Mouse (Mus musculus): Measurements from ENCODE around the gene Zcchc14. TPM values are rescaled to one million over a fixed set of nuclear protein-coding genes. Genes with fewer than 3 reads are reported as not detected.

The Zcchc14 gene
- polyA plus RNA-seq, 1 experiment: 11.0 TPM

DNA sequence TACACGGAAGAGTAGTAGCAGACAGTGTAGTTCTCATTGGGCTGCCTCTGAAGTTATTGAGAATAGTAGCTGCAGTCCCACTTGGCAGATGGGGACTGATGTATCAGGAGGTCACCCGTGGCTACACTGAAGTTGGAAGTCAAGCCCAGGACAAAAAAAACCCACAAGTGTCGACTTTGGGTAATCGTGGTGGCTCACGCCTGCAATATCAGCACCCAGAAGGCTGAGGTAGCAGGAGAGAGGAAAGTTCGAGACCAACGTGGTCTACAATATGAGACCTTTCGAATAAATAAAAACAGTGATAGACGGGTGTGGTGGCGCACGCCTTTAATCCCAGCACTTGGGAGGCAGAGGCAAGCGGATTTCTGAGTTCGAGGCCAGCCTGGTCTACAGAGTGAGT is 68.0 kb downstream of the Zcchc14 start:
- TF ChIP-seq POLR2A (IDR thresholded peaks at IDR 0.05; ENCODE audit: control insufficient read depth, low read depth, low read length) (no peak), CTCF (IDR thresholded peaks at IDR 0.05; ENCODE audit: control insufficient read depth, insufficient read depth, insufficient replicate concordance, low read depth, low read length) (no peak)
- H3K36me3 ChIP-seq (ENCODE audit: control insufficient read depth, insufficient read depth, low read length): no peaks in the 10 kb centered on the region
- H3K4me1 ChIP-seq (ENCODE audit: control insufficient read depth, insufficient read depth, low read length): peaks cover 15% of the 10 kb centered on the region
- peak overlapping the region; percentile 95 for H3K4me3 ChIP-seq (ENCODE audit: control insufficient read depth, low read depth, low read length)
- no peak overlapping the region; the same call in 1 of the 2 replicates for H3K27ac ChIP-seq (ENCODE audit: control insufficient read depth, insufficient read depth, low read depth, low read length)
- H3K27me3 ChIP-seq (ENCODE audit: control insufficient read depth, insufficient read depth, low read length): no peaks in the 10 kb centered on the region

DNA sequence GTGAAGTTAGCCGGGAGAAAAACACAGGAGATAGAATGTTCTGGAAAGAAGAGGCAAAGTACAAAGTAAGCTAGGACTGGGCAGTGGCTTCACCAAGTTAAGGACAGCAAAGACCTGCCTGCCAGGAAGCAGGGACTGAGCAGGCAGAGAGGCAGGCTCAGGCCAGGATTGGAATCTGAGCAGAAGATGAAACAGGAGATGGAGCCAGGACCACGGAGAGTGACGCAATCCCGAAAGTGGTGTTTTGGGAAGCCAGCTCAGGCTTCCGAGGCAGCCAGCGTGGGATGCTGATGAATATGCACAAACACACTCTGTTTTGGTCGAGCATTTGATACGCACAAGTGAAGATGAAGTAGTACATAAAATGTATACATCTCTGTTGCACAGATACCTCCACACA is 69.0 kb downstream of the Zcchc14 start:
- Histone ChIP-seq H3K36me3 (ENCODE audit: control insufficient read depth, insufficient read depth, low read length) (no peaks in the 10 kb centered on the region), H3K27me3 (ENCODE audit: control insufficient read depth, insufficient read depth, low read length) (no peaks in the 10 kb centered on the region), H3K27ac (ENCODE audit: control insufficient read depth, insufficient read depth, low read depth, low read length) (no peak overlapping the region), H3K4me3 (ENCODE audit: control insufficient read depth, low read depth, low read length) (no peak overlapping the region), H3K4me1 (ENCODE audit: control insufficient read depth, insufficient read depth, low read length) (peaks cover 14% of the 10 kb centered on the region)
- TF ChIP-seq CTCF (IDR thresholded peaks at IDR 0.05; ENCODE audit: control insufficient read depth, insufficient read depth, insufficient replicate concordance, low read depth, low read length): no peak
- TF ChIP-seq POLR2A (IDR thresholded peaks at IDR 0.05; ENCODE audit: control insufficient read depth, low read depth, low read length): no peak

DNA sequence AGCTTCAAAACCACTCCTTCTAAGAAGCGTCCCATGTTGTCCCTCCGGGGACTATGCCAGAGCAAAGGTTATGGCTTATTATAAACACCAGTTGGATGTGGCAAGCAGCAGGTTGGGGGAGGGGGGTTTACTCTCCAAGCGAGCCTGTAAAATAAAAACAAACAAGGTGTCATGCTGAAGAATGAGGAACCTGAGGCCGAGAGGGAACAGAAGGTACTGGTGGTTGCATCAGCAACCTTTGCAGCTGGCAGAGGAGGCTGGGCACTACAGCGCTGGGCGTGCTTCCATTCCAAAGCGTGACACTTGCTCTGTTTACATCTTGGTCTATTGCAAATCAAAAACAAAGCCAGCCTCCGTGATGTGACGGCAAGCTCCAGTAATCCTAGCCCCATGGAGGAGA is 72.2 kb downstream of the Zcchc14 start:
- TF ChIP-seq POLR2A (IDR thresholded peaks at IDR 0.05; ENCODE audit: control insufficient read depth, low read depth, low read length) (no peak), CTCF (IDR thresholded peaks at IDR 0.05; ENCODE audit: control insufficient read depth, insufficient read depth, insufficient replicate concordance, low read depth, low read length) (no peak)
- H3K4me3 ChIP-seq (ENCODE audit: control insufficient read depth, low read depth, low read length): no peak overlapping the region
- H3K36me3 ChIP-seq (ENCODE audit: control insufficient read depth, insufficient read depth, low read length): no peaks in the 10 kb centered on the region
- no peak overlapping the region for H3K27ac ChIP-seq (ENCODE audit: control insufficient read depth, insufficient read depth, low read depth, low read length)
- peaks cover 18% of the 10 kb centered on the region for H3K4me1 ChIP-seq (ENCODE audit: control insufficient read depth, insufficient read depth, low read length)
- no peaks in the 10 kb centered on the region for H3K27me3 ChIP-seq (ENCODE audit: control insufficient read depth, insufficient read depth, low read length)

GRCm38 (mm10) chr8:121578676-121579451 is 73.8 kb downstream of the Zcchc14 start, which contains the start of gene Fbxo31:
Gene Fbxo31 (minus strand): TSS chr8:121578806.
- TF ChIP-seq CTCF (IDR thresholded peaks at IDR 0.05; ENCODE audit: control insufficient read depth, insufficient read depth, insufficient replicate concordance, low read depth, low read length) (no peak), POLR2A (IDR thresholded peaks at IDR 0.05; ENCODE audit: control insufficient read depth, low read depth, low read length) (peak; percentile 68)
- peak within 1 kb of the TSS; percentile 98 for H3K4me3 ChIP-seq (ENCODE audit: control insufficient read depth, low read depth, low read length)
- H3K36me3 ChIP-seq (ENCODE audit: control insufficient read depth, insufficient read depth, low read length): no peaks in the 10 kb centered on the region
- peak within 1 kb of the TSS; percentile 60 for H3K27ac ChIP-seq (ENCODE audit: control insufficient read depth, insufficient read depth, low read depth, low read length)
- H3K27me3 ChIP-seq (ENCODE audit: control insufficient read depth, insufficient read depth, low read length): no peaks in the 10 kb centered on the region
- peaks cover 14% of the 10 kb centered on the region for H3K4me1 ChIP-seq (ENCODE audit: control insufficient read depth, insufficient read depth, low read length)

DNA sequence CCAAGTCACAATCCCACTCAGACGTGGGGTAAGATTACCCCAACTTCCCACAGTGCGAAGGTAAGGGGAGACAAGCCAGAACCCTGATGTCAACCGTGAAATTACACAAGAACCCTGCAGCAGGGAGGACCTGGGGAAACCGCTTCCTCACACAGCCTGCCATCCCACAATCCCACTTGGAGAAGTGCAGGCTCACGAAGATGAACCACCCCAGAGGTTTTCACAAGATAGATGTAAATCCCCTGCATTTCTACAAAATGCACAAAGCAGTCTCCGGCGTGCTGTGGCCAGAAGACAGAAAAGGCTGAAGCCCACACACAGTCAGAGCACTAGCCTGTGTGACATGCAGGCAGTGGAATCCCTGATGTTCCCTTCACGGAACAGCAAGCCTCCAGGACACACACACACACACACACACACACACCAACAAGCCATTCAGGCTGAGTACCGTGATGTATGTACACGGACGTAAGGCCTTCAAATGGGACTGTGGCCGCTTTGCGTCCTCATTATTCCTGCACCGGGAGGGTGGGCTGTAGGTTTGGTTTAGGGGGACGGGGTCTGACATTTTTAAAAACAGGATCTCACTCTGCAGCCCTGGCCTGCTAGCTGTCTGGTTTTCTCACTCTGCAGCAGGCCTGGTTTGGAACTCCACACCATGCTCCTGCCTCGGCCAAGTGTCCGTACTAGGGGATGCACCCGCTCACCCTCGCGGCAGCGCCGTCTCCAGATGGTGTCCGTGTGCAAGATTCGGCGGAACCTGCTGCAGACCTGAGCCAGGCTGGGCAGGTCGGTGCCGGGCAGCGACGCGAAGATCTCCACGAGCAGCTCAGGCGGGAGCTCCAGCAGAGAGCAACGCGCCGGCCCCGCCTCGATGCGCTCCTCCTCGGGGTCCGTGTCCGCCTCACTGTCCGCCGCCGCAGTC is 74.7 kb downstream of the Zcchc14 start:
- peak overlapping the region; percentile 60 for H3K27ac ChIP-seq (ENCODE audit: control insufficient read depth, insufficient read depth, low read depth, low read length)
- no peaks in the 10 kb centered on the region for H3K27me3 ChIP-seq (ENCODE audit: control insufficient read depth, insufficient read depth, low read length)
- peak overlapping the region; percentile 98 for H3K4me3 ChIP-seq (ENCODE audit: control insufficient read depth, low read depth, low read length)
- no peak; the same call in 1 of the 2 replicates for TF ChIP-seq POLR2A (IDR thresholded peaks at IDR 0.05; ENCODE audit: control insufficient read depth, low read depth, low read length)
- TF ChIP-seq CTCF (IDR thresholded peaks at IDR 0.05; ENCODE audit: control insufficient read depth, insufficient read depth, insufficient replicate concordance, low read depth, low read length): no peak
- no peaks in the 10 kb centered on the region for H3K36me3 ChIP-seq (ENCODE audit: control insufficient read depth, insufficient read depth, low read length)
- peaks cover 14% of the 10 kb centered on the region for H3K4me1 ChIP-seq (ENCODE audit: control insufficient read depth, insufficient read depth, low read length)

DNA sequence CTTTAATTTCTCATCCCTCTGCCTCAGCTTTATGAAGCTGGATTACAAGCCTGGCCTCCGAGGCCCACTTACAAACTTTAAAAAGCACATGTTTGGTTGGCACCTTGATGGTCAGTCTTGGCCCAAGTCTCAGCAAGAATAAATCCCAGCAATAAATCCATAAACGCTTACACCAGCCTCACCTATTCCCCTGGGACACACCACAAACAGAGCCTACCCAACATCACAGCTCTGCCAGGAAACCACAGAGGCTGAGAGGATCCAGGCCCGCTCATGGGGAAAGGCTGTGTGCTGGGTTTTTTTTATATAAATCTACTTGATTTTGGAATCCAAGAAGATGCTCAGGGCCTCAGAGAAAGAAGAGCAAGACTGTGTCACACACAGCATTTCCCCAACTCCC is 77.0 kb downstream of the Zcchc14 start:
- Histone ChIP-seq H3K4me3 (ENCODE audit: control insufficient read depth, low read depth, low read length) (no peak overlapping the region), H3K4me1 (ENCODE audit: control insufficient read depth, insufficient read depth, low read length) (peaks cover 14% of the 10 kb centered on the region), H3K27ac (ENCODE audit: control insufficient read depth, insufficient read depth, low read depth, low read length) (no peak overlapping the region), H3K27me3 (ENCODE audit: control insufficient read depth, insufficient read depth, low read length) (no peaks in the 10 kb centered on the region), H3K36me3 (ENCODE audit: control insufficient read depth, insufficient read depth, low read length) (no peaks in the 10 kb centered on the region)
- TF ChIP-seq POLR2A (IDR thresholded peaks at IDR 0.05; ENCODE audit: control insufficient read depth, low read depth, low read length) (no peak), CTCF (IDR thresholded peaks at IDR 0.05; ENCODE audit: control insufficient read depth, insufficient read depth, insufficient replicate concordance, low read depth, low read length) (no peak)

- TF ChIP-seq CTCF (IDR thresholded peaks at IDR 0.05; ENCODE audit: control insufficient read depth, insufficient read depth, insufficient replicate concordance, low read depth, low read length) (no peak), POLR2A (IDR thresholded peaks at IDR 0.05; ENCODE audit: control insufficient read depth, low read depth, low read length) (no peak)
- Histone ChIP-seq H3K27ac (ENCODE audit: control insufficient read depth, insufficient read depth, low read depth, low read length) (no peak overlapping the region), H3K4me1 (ENCODE audit: control insufficient read depth, insufficient read depth, low read length) (peaks cover 10% of the 10 kb centered on the region), H3K36me3 (ENCODE audit: control insufficient read depth, insufficient read depth, low read length) (no peaks in the 10 kb centered on the region), H3K27me3 (ENCODE audit: control insufficient read depth, insufficient read depth, low read length) (no peaks in the 10 kb centered on the region), H3K4me3 (ENCODE audit: control insufficient read depth, low read depth, low read length) (no peak overlapping the region)
Observed at GRCm38 (mm10) chr8:121573275-121573674, 79.4 kb downstream of the Zcchc14 start.

All from testis, adult 2 months (tissue).